ENCODE assay signal across 10 mouse cellular contexts in genomic region chr11:98766346-98766745, GRCm38 (mm10). TPM values are rescaled to one million over a fixed set of nuclear protein-coding genes. Genes with fewer than 3 reads are reported as not detected.
DNase-seq lines count a peak whose midpoint lies in the region; ATAC-seq lines count a peak whose summit lies in the region.
"Had no signal": no experiment of that assay in that cellular context is flagged by ENCODE, and none has a peak within 500 bp of the region (broad histone marks: within the 10 kb centered on the region; RNA-seq: fewer than 3 reads in every experiment).

No protein-coding gene starts in this region.

- H3K27ac ChIP-seq in forebrain, embryonic 14.5 days (ENCODE audit: low read depth, low read length), result peak overlapping the region; percentile 79
- H3K27ac ChIP-seq in heart, embryonic 16.5 days (ENCODE audit: low read length), result peak overlapping the region; percentile 90
- H3K27ac ChIP-seq in midbrain, embryonic 16.5 days (ENCODE audit: low read length), result peak overlapping the region; percentile 47; the same call in 1 of the 2 replicates

- peaks cover 38% of the 10 kb centered on the region for H3K4me1 ChIP-seq in forebrain, embryonic 14.5 days (ENCODE audit: control insufficient read depth, insufficient read depth, low read length)
- peaks cover 78% of the 10 kb centered on the region for H3K4me1 ChIP-seq in heart, embryonic 16.5 days (ENCODE audit: control insufficient read depth, insufficient read depth, low read length)
- peaks cover 35% of the 10 kb centered on the region for H3K4me1 ChIP-seq in midbrain, embryonic 16.5 days (ENCODE audit: control insufficient read depth, insufficient read depth, low read length)

- no peak overlapping the region for H3K4me3 ChIP-seq in forebrain, embryonic 14.5 days (ENCODE audit: low read depth, low read length)
- H3K4me3 ChIP-seq in heart, embryonic 16.5 days (ENCODE audit: low read length), result no peak overlapping the region
- H3K4me3 ChIP-seq in midbrain, embryonic 16.5 days (ENCODE audit: low read depth, low read length), result no peak overlapping the region
- H3K4me3 ChIP-seq: erythroblast, embryonic 14.5 days had no signal

- H3K9me3 ChIP-seq in forebrain, embryonic 14.5 days (replicated peaks; ENCODE audit: control insufficient read depth, low read length), result no peaks in the 10 kb centered on the region
- H3K9me3 ChIP-seq in heart, embryonic 16.5 days (replicated peaks; ENCODE audit: control insufficient read depth, low read length), result no peaks in the 10 kb centered on the region
- no peaks in the 10 kb centered on the region for H3K9me3 ChIP-seq in midbrain, embryonic 16.5 days (replicated peaks; ENCODE audit: control insufficient read depth, low read length, poor library complexity, severe bottlenecking)

- H3K27me3 ChIP-seq in forebrain, embryonic 14.5 days (replicated peaks; ENCODE audit: control insufficient read depth, insufficient read depth, low read length), result no peaks in the 10 kb centered on the region
- H3K27me3 ChIP-seq in heart, embryonic 16.5 days (ENCODE audit: control insufficient read depth, insufficient read depth, low read length), result no peaks in the 10 kb centered on the region
- no peaks in the 10 kb centered on the region for H3K27me3 ChIP-seq in midbrain, embryonic 16.5 days (ENCODE audit: control insufficient read depth, insufficient read depth, low read depth, low read length)

- H3K36me3 ChIP-seq in forebrain, embryonic 14.5 days (ENCODE audit: control insufficient read depth, insufficient read depth, low read length), result peaks cover 83% of the 10 kb centered on the region
- H3K36me3 ChIP-seq in heart, embryonic 16.5 days (ENCODE audit: control insufficient read depth, insufficient read depth), result peaks cover 40% of the 10 kb centered on the region
- peaks cover 50% of the 10 kb centered on the region for H3K36me3 ChIP-seq in midbrain, embryonic 16.5 days (ENCODE audit: control insufficient read depth, insufficient read depth, low read length)

- no peak overlapping the region; the same call in 1 of the 2 replicates for H3K9ac ChIP-seq in forebrain, embryonic 14.5 days (ENCODE audit: low read length)
- peak overlapping the region; percentile 72 for H3K9ac ChIP-seq in heart, embryonic 16.5 days (ENCODE audit: low read length)
- H3K9ac ChIP-seq in midbrain, embryonic 16.5 days (ENCODE audit: low read depth, low read length), result no peak overlapping the region; the same call in 1 of the 2 replicates

- no peak overlapping the region for H3K4me2 ChIP-seq in forebrain, embryonic 14.5 days (ENCODE audit: low read length)
- H3K4me2 ChIP-seq in heart, embryonic 16.5 days (ENCODE audit: low read depth, low read length), result no peak overlapping the region
- H3K4me2 ChIP-seq in midbrain, embryonic 16.5 days (ENCODE audit: low read length), result no peak overlapping the region

- ATAC-seq in forebrain, embryonic 14.5 days, result no peak
- no peak for ATAC-seq in heart, embryonic 16.5 days (replicated peaks; ENCODE audit: extremely low read depth, insufficient read depth, low FRiP score)
- no peak for ATAC-seq in midbrain, embryonic 16.5 days

- 35% methylated on average over 2 of the region's 2 CpGs for WGBS in forebrain, embryonic 14.5 days
- WGBS in heart, embryonic 16.5 days, result 24% methylated on average over 2 of the region's 2 CpGs
- 26% methylated on average over 2 of the region's 2 CpGs for WGBS in midbrain, embryonic 16.5 days

- peak; percentile 11 for DNase-seq in kidney, postnatal 10 days
- DNase-seq in kidney, postnatal 4 days, result no peak
- DNase-seq in forebrain, embryonic 14.5 days (ENCODE audit: low spot score), result no peak
- no peak for DNase-seq in right cerebral cortex, adult 2 months (ENCODE audit: low spot score in 2 of 2)
- no peak for DNase-seq in kidney, postnatal 14 days
- DNase-seq: right cerebral cortex, postnatal 4 days; thymus, postnatal 14 days had no signal

RNA-seq across cellular contexts. Expression of gene Nr1d1, which starts 8.8 kb away (rescaled TPM):
- polyA plus RNA-seq in forebrain, embryonic 14.5 days (2014; fragmentation: Nextera tagmentation; extraction: Ambion mirVana), result 2.2 and 3.1 TPM in 2 replicates
- 7.0 and 8.2 TPM in 2 replicates for polyA plus RNA-seq in heart, embryonic 16.5 days (2015; fragmentation: Nextera tagmentation; extraction: Ambion mirVana)
- polyA plus RNA-seq in midbrain, embryonic 16.5 days (2015; fragmentation: Nextera tagmentation; extraction: Ambion mirVana), result 3.5 and 5.2 TPM in 2 replicates

RNA-seq across cellular contexts. Expression of gene Thra, which starts 25.9 kb away (rescaled TPM):
- 164 and 199 TPM in 2 replicates for polyA plus RNA-seq in forebrain, embryonic 14.5 days (2014; fragmentation: Nextera tagmentation; extraction: Ambion mirVana)
- polyA plus RNA-seq in heart, embryonic 16.5 days (2015; fragmentation: Nextera tagmentation; extraction: Ambion mirVana), result 37.5 and 40.2 TPM in 2 replicates
- 139 and 149 TPM in 2 replicates for polyA plus RNA-seq in midbrain, embryonic 16.5 days (2015; fragmentation: Nextera tagmentation; extraction: Ambion mirVana)

RNA-seq across cellular contexts. Expression of gene Msl1, which starts 29.0 kb away (rescaled TPM):
- 19.3 and 20.5 TPM in 2 replicates for polyA plus RNA-seq in forebrain, embryonic 14.5 days (2014; fragmentation: Nextera tagmentation; extraction: Ambion mirVana)
- 15.2 and 15.5 TPM in 2 replicates for polyA plus RNA-seq in heart, embryonic 16.5 days (2015; fragmentation: Nextera tagmentation; extraction: Ambion mirVana)
- polyA plus RNA-seq in midbrain, embryonic 16.5 days (2015; fragmentation: Nextera tagmentation; extraction: Ambion mirVana), result 29.2 and 33.2 TPM in 2 replicates

RNA-seq across cellular contexts. Expression of gene Med24, which starts 37.1 kb away (rescaled TPM):
- 76.0 and 85.9 TPM in 2 replicates for polyA plus RNA-seq in forebrain, embryonic 14.5 days (2014; fragmentation: Nextera tagmentation; extraction: Ambion mirVana)
- polyA plus RNA-seq in heart, embryonic 16.5 days (2015; fragmentation: Nextera tagmentation; extraction: Ambion mirVana), result 36.8 and 40.3 TPM in 2 replicates
- polyA plus RNA-seq in midbrain, embryonic 16.5 days (2015; fragmentation: Nextera tagmentation; extraction: Ambion mirVana), result 75.1 and 77.5 TPM in 2 replicates

RNA-seq across cellular contexts. Expression of gene Casc3, which starts 38.4 kb away (rescaled TPM):
- 41.0 and 45.0 TPM in 2 replicates for polyA plus RNA-seq in forebrain, embryonic 14.5 days (2014; fragmentation: Nextera tagmentation; extraction: Ambion mirVana)
- polyA plus RNA-seq in heart, embryonic 16.5 days (2015; fragmentation: Nextera tagmentation; extraction: Ambion mirVana), result 23.4 and 24.0 TPM in 2 replicates
- polyA plus RNA-seq in midbrain, embryonic 16.5 days (2015; fragmentation: Nextera tagmentation; extraction: Ambion mirVana), result 47.0 and 51.7 TPM in 2 replicates
